Mouse (Mus musculus) adrenal gland, postnatal 14 days (tissue): ENCODE data around the gene Trdn. TPM values are rescaled to one million over a fixed set of nuclear protein-coding genes. Genes with fewer than 3 reads are reported as not detected.

Experiments
- DNase-seq: peaks from one replicate; pipeline ENCODE4 v3.0.0; 2021; ENCODE audit warnings: mixed read lengths
- long read RNA-seq, 2 experiments: library from polyadenylated mRNA; stranded (forward); transcript quantifications; one replicate each; pipeline ENCODE4 v2.0.0; 2021
- total RNA-seq: library from RNA; stranded (reverse); gene quantifications from 2 replicates; pipeline ENCODE4 v1.2.3, GENCODE M21; 2021

Trdn gene
- total RNA-seq = not detected in 2 replicates
- long read RNA-seq, experiment 1, partial matches to known transcripts = 0 of 1 reads
- long read RNA-seq, experiment 1, other reads (novel, unspliced or antisense) = 1 of 1 reads
- long read RNA-seq, experiment 2 = 0 reads

DNA sequence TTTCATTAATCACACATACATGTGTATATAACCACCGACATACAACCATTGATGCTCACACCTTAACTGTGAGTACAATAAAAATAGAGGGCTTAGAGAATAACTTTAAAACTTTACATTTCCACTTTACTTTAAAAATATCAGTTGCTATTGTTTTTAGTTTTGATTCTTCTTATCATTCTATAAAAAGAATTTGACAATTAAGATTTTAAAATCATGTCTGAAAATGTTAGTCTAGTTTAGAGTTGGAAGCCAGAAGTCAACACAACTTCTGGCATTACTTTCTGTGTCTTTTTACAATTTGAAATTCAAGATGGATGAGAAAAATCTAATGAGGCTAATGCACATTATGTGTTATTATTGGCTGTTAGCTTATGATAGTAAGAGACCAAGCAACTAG is at the start of gene Trdn:
Gene Trdn, plus strand, starts transcription at position 301 of the 400 bp plus-strand sequence.
- no peak for DNase-seq

GRCm38 (mm10) chr10:33060771-33061170 is 19.6 kb upstream of the Trdn start:
- no peak for DNase-seq

DNA sequence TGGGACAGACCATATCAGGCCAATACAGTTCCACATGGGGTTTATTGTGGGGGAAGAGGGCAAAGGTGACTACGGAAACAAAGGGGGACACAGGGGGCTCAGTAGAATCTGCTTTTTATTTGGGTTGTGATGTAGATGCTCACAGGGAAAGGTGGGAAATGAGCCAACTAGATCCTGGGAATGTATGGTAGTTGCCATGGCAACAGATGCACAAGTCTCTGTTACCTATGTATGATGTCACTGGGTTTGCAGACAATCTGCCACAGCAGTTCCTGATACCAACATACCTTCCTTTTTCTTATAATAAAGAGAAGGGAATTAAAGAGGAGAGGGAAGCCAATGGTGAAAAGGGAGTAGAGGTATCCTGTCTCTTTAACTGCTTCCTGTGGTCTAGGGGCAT is 14.8 kb upstream of the Trdn start:
- DNase-seq = no peak

- no peak for DNase-seq
These were observed 7.2 kb upstream of the Trdn start for GRCm38 (mm10) chr10:33073126-33073525.

DNA sequence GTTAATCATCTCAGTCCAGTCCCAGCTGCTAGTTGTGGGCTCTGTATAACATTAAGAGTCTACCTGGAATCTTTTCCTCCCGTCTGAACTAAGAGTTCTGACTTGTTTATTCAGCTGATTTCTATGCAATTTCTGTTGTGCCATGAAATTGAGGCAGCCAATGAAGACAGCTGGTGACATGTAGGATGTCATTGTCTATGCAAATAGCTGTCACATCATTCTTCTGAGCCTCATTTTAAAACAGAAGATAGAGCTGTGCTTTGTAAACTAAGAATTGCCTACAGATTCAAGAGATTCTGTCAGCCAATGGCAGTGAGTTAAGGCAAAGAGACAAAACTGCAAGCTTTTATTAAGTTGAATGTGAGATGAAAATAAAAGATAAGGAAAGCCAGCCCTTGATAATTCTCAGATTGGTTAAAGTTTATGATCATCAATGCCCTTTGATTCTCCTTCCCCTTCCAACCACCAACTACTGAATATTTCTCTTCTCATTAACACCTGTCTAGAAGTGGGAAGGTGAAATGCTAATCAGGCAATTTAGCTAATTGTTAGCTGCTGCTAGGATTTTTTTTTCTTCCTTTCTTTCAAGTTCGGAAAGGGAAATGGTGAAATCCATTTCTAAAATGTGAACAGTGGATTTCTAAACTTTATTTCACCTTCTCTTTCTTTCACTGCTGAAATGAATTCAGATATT is 1.9 kb downstream of the Trdn start:
- DNase-seq = no peak

- no peak for DNase-seq
These were observed 2.7 kb downstream of the Trdn start for GRCm38 (mm10) chr10:33082961-33083626.

DNA sequence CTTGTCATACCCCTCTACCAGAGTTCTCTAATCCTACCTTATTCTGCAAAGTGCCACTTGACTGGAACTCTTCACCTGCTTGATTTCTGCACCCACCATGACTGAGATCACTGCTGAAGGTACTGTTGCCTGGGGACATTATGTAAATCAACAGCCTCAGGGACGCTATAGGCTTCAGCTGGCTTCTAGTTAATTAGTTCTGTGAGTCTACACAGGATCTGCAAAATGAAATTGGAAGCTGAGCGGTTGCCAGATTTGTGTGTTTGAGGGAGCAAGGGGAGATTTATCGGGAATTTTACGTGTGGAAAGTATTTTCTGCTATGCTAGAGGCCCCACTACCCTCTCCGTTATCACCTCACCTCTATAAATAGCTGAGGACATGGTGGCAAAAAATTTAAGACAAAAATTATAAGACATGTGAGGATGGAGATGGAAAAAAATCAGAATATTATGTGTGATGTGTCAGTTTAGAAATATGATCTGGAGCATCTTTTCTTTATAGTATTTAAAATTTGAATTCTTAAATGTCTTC is 3.3 kb downstream of the Trdn start:
- DNase-seq = no peak

- no peak for DNase-seq
These were observed 8.0 kb downstream of the Trdn start for GRCm38 (mm10) chr10:33088403-33088802.

DNA sequence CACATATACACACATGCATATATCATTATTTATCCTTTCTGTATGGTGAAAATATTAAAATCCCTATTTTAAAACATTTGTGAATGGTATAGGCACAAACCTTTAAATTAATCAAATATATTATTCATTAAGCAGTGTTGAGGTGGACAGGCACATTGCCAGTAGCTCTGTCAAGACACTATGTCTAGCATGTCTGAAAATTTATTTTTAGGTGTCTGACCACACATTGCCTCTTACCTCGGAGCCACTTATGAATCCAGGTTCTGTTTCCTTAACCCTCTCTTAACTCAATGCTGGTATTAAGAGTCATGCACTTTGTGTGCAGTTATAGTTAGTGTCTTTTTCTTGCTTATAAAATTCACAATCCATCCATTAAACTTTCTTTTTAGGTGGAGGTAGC is 12.0 kb downstream of the Trdn start:
- no peak for DNase-seq

DNA sequence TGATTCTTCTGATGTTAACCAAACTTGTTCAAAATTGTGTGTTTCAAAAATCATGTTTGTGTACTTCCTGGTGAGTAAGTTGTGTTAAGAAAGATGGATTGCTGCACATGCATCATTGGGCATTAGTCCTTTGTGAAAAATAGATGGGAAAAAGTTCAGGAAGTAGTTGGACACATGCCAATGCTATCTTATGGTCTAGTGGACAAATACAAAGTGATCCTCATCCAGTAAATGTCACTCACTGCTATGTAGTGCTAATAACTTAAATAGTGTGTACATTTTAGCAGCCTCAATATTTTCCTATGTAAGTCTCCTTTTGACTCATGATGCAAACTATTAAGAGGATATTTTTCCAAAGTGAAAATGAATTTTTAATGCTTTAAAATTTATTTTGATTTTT is 27.6 kb downstream of the Trdn start:
- DNase-seq = no peak

- no peak for DNase-seq
These were observed 42.7 kb downstream of the Trdn start for GRCm38 (mm10) chr10:33123028-33123427.

- no peak for DNase-seq
These were observed 64.6 kb downstream of the Trdn start for GRCm38 (mm10) chr10:33144911-33145310.

DNA sequence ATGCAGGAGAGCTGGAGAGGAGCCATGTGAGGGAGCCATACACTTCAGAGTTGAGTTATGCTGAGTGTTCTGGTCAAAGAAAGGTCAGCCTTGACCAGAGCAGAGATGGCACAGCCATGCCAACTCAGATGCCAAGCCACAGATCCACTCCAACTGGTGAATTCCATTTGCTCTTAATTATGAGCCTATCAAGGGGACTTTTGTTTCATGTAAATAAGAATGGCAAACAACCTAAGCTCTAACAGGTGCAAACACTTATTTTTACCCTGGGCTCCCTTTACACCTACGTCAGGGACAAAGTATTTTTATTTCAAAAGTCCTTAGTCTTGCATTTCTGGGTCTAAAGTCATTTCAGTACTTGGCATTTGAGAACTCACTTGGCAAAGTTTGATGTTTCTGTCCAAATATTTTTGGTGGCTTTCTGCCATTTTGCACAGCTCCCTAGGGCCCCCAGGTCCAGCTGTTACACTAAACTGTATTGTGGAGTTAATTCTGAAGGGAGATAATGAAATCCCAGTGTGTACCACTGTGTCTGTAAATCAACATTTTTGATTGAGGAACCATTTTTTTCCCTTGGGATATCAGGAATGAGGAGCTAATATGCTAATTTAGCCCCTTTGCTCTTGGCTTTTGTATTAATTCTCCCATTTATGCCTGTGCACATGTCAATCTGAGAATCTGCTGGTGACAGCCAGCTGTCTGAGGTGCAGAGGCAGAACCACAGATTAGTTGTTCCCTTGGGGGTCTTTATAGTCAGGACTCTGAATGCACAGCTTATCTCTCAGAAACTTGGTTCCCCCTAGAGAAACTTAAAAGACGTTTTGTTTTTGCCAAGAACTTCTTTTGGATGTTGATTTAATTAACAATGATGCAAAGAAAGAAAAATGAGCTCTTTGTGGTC is 99.6 kb downstream of the Trdn start:
- DNase-seq = peak; percentile 42

GRCm38 (mm10) chr10:33189031-33189430 is 108.7 kb downstream of the Trdn start:
- no peak for DNase-seq

GRCm38 (mm10) chr10:33195919-33196318 is 115.6 kb downstream of the Trdn start:
- no peak for DNase-seq

GRCm38 (mm10) chr10:33198257-33198656 is 117.9 kb downstream of the Trdn start:
- DNase-seq = no peak

GRCm38 (mm10) chr10:33210411-33210810 is 130.1 kb downstream of the Trdn start:
- DNase-seq = no peak

DNA sequence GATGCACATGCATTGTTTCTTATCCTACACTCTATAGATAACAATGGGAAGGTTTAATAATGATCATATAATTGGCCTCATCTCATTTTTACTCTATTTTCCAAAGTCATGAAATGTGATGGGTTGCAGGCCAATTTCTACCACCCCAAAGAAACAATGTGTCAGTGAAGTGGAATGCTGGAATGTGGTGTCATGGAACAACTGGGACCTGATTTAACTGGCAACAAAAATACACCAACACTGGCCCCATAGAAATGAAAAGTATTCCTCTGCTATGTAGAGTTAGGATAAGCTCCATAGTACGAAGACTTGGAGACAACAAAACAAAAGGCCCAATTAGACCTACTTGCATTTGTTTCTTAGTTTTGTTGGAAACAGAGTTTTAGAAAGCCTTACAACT is 173.6 kb downstream of the Trdn start:
- DNase-seq = no peak

DNA sequence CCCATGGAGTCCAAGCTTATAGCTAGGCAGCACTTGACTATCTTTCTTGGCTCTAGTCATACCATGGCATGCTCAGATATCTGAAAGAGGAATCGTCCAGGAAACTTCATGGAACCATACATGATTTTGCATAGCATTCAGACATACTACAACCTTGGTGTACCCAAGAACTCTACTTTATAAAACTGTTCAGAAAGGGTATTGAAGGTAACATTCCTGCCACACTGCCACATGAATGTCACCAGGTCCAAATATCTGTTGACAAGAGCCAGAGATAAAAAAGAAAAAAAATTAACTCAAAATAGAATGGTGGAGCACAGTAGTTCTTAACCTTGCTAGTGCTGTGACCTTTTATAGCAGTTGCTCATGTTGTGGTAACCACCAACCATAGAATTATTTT is 175.8 kb downstream of the Trdn start:
- DNase-seq = no peak

GRCm38 (mm10) chr10:33304982-33305381 is 224.6 kb downstream of the Trdn start:
- peak; percentile 19 for DNase-seq

DNA sequence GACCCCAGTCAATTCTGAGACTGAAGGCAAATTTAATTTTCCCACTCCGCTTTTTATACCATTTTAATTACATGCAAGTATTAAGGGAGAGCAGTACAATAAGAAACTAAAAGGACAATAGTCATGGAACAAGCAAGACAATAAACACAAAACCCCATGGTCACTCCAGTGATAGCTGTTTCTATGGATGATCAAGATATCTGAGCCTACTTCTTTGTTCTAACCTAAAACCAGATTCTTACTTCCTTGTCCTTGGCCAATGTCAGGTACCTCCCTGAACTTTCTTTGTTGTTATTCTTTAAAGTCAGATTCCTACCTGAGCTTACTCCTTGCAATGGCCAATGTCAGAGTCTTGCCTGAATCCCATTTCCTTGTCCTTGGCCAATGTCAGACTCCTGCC is 272.7 kb downstream of the Trdn start:
- DNase-seq = no peak

GRCm38 (mm10) chr10:33366521-33366920 is 286.2 kb downstream of the Trdn start:
- DNase-seq = no peak

- DNase-seq = no peak
These were observed 290.2 kb downstream of the Trdn start for GRCm38 (mm10) chr10:33370534-33370933.
